10 mouse cellular contexts compared by ENCODE assay signal in genomic region chrX:159302349-159303311, GRCm38 (mm10).
DNase-seq lines count a peak whose midpoint lies in the region; ATAC-seq and TF ChIP-seq lines count a peak whose summit lies in the region.
"Had no signal": no experiment of that assay in that cellular context is flagged by ENCODE, and none has a peak within 500 bp of the region (broad histone marks: within the 10 kb centered on the region; RNA-seq: fewer than 3 reads in every experiment).

No protein-coding gene starts in this region.

- no peak for TF ChIP-seq EP300 in CH12.LX (IDR thresholded peaks at IDR 0.05; ENCODE audit: low read length)

- in situ Hi-C loops in CH12.LX (cut with MboI; ENCODE audit: low pct_ligation_motif_present, low pct_unique_long_range_greater_than_20kb, low sequenced_read_pairs): no loop called here

- H3K9ac ChIP-seq in heart, embryonic 12.5 days: no peak overlapping the region
- peak overlapping the region; percentile 71 for H3K9ac ChIP-seq in CH12.LX (ENCODE audit: insufficient read depth, low read depth)

- peak; percentile 91 for DNase-seq in heart, adult 11 months
- DNase-seq in CH12.LX (ENCODE audit: extremely low read depth): peak; percentile 32
- peak; percentile 9 to 17 for DNase-seq in heart, postnatal 10 days
- peak; percentile 2 for DNase-seq in lung, postnatal 10 days
- DNase-seq in retina, embryonic 14.5 days (ENCODE audit: low spot score): no peak
- DNase-seq in left cerebral cortex, adult 11 months (ENCODE audit: low spot score): no peak
- DNase-seq in layer of hippocampus, adult 2 months (ENCODE audit: low spot score in 2 of 2): no peak

- no peak for TF ChIP-seq RAD21 in CH12.LX (IDR thresholded peaks at IDR 0.05; ENCODE audit: low read depth, low read length)

- no peaks in the 10 kb centered on the region for H3K9me3 ChIP-seq in heart, embryonic 12.5 days (replicated peaks)
- H3K9me3 ChIP-seq in CH12.LX (replicated peaks; ENCODE audit: low read length): no peaks in the 10 kb centered on the region
- H3K9me3 ChIP-seq: limb, embryonic 10.5 days had no signal

- WGBS in heart, embryonic 12.5 days: 68% methylated on average over 11 of the region's 11 CpGs

- TF ChIP-seq CTCF in CH12.LX (conservative IDR thresholded peaks at IDR 0.05 in 1 of 2, IDR thresholded peaks at IDR 0.05 in 1 of 2; ENCODE audit: low read depth in 2 of 2, low read length in 2 of 2): no peak
- no peak for TF ChIP-seq CTCF in layer of hippocampus, adult 2 months (conservative IDR thresholded peaks at IDR 0.05)

- intact Hi-C loops in heart, postnatal 10 days (cut with DNase I): no loop called here

- no peaks in the 10 kb centered on the region for H3K79me2 ChIP-seq in CH12.LX (replicated peaks; ENCODE audit: control insufficient read depth, extremely low read depth, insufficient read depth, poor library complexity, severe bottlenecking)

- no peak for ATAC-seq in heart, embryonic 12.5 days (ENCODE audit: insufficient number of reproducible peaks, low FRiP score)
- ATAC-seq: intestine, embryonic 16.5 days had no signal

- H3K4me1 ChIP-seq in heart, embryonic 12.5 days (replicated peaks): no peaks in the 10 kb centered on the region
- H3K4me1 ChIP-seq in CH12.LX (ENCODE audit: control insufficient read depth in 1 of 2, insufficient read depth in 2 of 2): no peaks in the 10 kb centered on the region
- H3K4me1 ChIP-seq: limb, embryonic 10.5 days had no signal

- TF ChIP-seq POLR2A in CH12.LX (IDR thresholded peaks at IDR 0.05; ENCODE audit: low read depth, low read length): no peak

- no peak overlapping the region for H3K27ac ChIP-seq in heart, embryonic 12.5 days (ENCODE audit: poor library complexity, severe bottlenecking)
- H3K27ac ChIP-seq in CH12.LX (ENCODE audit: insufficient read depth, low read depth): no peak overlapping the region
- no peak overlapping the region for H3K27ac ChIP-seq in layer of hippocampus, adult 2 months
- H3K27ac ChIP-seq: limb, embryonic 10.5 days had no signal

- no peaks in the 10 kb centered on the region for H3K27me3 ChIP-seq in heart, embryonic 12.5 days (replicated peaks)
- no peaks in the 10 kb centered on the region for H3K27me3 ChIP-seq in CH12.LX (replicated peaks)

- H3K4me3 ChIP-seq in heart, embryonic 12.5 days: no peak overlapping the region
- peak overlapping the region; percentile 18 to 49 (median 38) for H3K4me3 ChIP-seq in CH12.LX (replicated peaks in 1 of 3; ENCODE audit: low read depth in 2 of 3, low read length in 2 of 3, poor library complexity in 1 of 3)
- no peak overlapping the region for H3K4me3 ChIP-seq in layer of hippocampus, adult 2 months
- H3K4me3 ChIP-seq: limb, embryonic 10.5 days had no signal

- H3K36me3 ChIP-seq in heart, embryonic 12.5 days: no peaks in the 10 kb centered on the region
- H3K36me3 ChIP-seq in CH12.LX (replicated peaks in 1 of 2; ENCODE audit: control insufficient read depth in 1 of 2, insufficient read depth in 1 of 2, low read length in 1 of 2): peaks cover 0 to 3% of the 10 kb centered on the region in 2 experiments
- H3K36me3 ChIP-seq: limb, embryonic 10.5 days had no signal

- dilution Hi-C loops in CH12.LX (cut with MboI; ENCODE audit: extremely low pct_ligation_motif_present, extremely low pct_unique_long_range_greater_than_20kb, low sequenced_read_pairs): no loop called here

- H3K4me2 ChIP-seq in heart, embryonic 12.5 days: no peak overlapping the region
- peak overlapping the region; percentile 67 for H3K4me2 ChIP-seq in CH12.LX (ENCODE audit: insufficient read depth, low read depth, poor library complexity, severe bottlenecking)

TF ChIP-seq in CH12.LX, 34 proteins besides CTCF, POLR2A, EP300 and RAD21:
- peak; percentile 40; the same call in 1 of the 2 replicates for TF ChIP-seq ZNF384 (IDR thresholded peaks at IDR 0.05; ENCODE audit: low read depth, low read length)
- no peak for TF ChIP-seq JUND (conservative IDR thresholded peaks at IDR 0.05; ENCODE audit: low read depth, low read length)
TF ChIP-seq in CH12.LX: peak in this region for 1.

Comparison
In these comparisons a context has a peak if more than half of its experiments do, and no peak if none do; other contexts are left out.
1. DNase-seq: peak in heart, adult 11 months (single experiment), CH12.LX (single experiment), heart, postnatal 10 days (2 of 2) and lung, postnatal 10 days (single experiment); none in retina, embryonic 14.5 days (single experiment), left cerebral cortex, adult 11 months (single experiment) and layer of hippocampus, adult 2 months (0 of 2).
2. H3K4me3 ChIP-seq: peak in CH12.LX (3 of 3); none in heart, embryonic 12.5 days (single experiment) and layer of hippocampus, adult 2 months (single experiment).